Mouse (Mus musculus) kidney, embryonic 14.5 days (tissue): ENCODE data around the gene Clec1b. TPM values are rescaled to one million over a fixed set of nuclear protein-coding genes. Genes with fewer than 3 reads are reported as not detected.

Source experiments
- ATAC-seq: fragments of 200-750 bp; cut with Nextera tagmentation; 2 replicates; pipeline ENCODE4 v1.8.0; 2017; ENCODE audit warnings: moderate number of reproducible peaks, mild to moderate bottlenecking, moderate TSS enrichment, moderate library complexity; ENCODE audit not compliant: low FRiP score, low TSS enrichment
- H3K27ac ChIP-seq: fragments of 300-500 bp; sonication (generic); 2 replicates; pipeline ENCODE4 v1.5.1; 2014; ENCODE audit warnings: low read depth, mild to moderate bottlenecking, low read length, moderate library complexity, mixed read lengths
- H3K27me3 ChIP-seq: fragments of 300-500 bp; sonication (generic); 2 replicates; pipeline ENCODE4 v1.6.1; 2014; ENCODE audit warnings: mild to moderate bottlenecking, low read length; ENCODE audit not compliant: control insufficient read depth, insufficient read depth
- H3K36me3 ChIP-seq: fragments of 300-500 bp; sonication (generic); 2 replicates; pipeline ENCODE4 v1.6.1; 2014; ENCODE audit warnings: low read length, mixed read lengths; ENCODE audit not compliant: control insufficient read depth, insufficient read depth
- H3K4me1 ChIP-seq: fragments of 300-500 bp; sonication (generic); 2 replicates; pipeline ENCODE4 v1.6.1; 2014; ENCODE audit warnings: low read length, mixed read lengths; ENCODE audit not compliant: control insufficient read depth, insufficient read depth
- H3K4me2 ChIP-seq: fragments of 300-500 bp; sonication (generic); replicated peaks from 2 replicates; pipeline ENCODE4 v1.6.1; 2014; ENCODE audit warnings: low read depth, mild to moderate bottlenecking, low read length
- H3K4me3 ChIP-seq: fragments of 300-500 bp; sonication (generic); 2 replicates; pipeline ENCODE4 v1.5.1; 2014; ENCODE audit warnings: mild to moderate bottlenecking, low read length
- H3K9ac ChIP-seq: fragments of 300-500 bp; sonication (generic); 2 replicates; pipeline ENCODE4 v1.6.1; 2014; ENCODE audit warnings: low read depth, mild to moderate bottlenecking, low read length, moderate library complexity
- H3K9me3 ChIP-seq: fragments of 300-500 bp; sonication (generic); 2 replicates; pipeline ENCODE4 v1.6.1; 2016; ENCODE audit warnings: low read length; ENCODE audit not compliant: control insufficient read depth
- WGBS: fragments of 180-500 bp; shearing (Covaris S2); extraction: QIAGEN DNeasy Blood & Tissue Kit; methylation state at CpG from one replicate; pipeline ENCODE4 v1.1.7; 2014; 5-methylcytosine and 5-hydroxymethylcytosine counted together
- polyA plus RNA-seq: library from polyadenylated mRNA; unstranded; fragments of >200 nt; fragmentation: Nextera tagmentation; extraction: Ambion mirVana; gene quantifications from 2 replicates; pipeline ENCODE4 v1.2.1, GENCODE M21; 2014

Gene Clec1b
- polyA plus RNA-seq, 1 experiment from 2014 or later = 2.5 TPM

GRCm38 (mm10) chr6:129402404-129402803 is 5.3 kb downstream of the Clec1b start:
- no peaks in the 10 kb centered on the region for H3K36me3 ChIP-seq
- no peaks in the 10 kb centered on the region for H3K4me1 ChIP-seq
- H3K9me3 ChIP-seq = no peaks in the 10 kb centered on the region
- no peak overlapping the region for H3K9ac ChIP-seq
- H3K27me3 ChIP-seq = no peaks in the 10 kb centered on the region
- H3K4me2 ChIP-seq = no peak overlapping the region
- H3K4me3 ChIP-seq = no peak overlapping the region
- H3K27ac ChIP-seq = no peak overlapping the region
- ATAC-seq = no peak
- WGBS = 89% methylated on average over 2 of the region's 2 CpGs

DNA sequence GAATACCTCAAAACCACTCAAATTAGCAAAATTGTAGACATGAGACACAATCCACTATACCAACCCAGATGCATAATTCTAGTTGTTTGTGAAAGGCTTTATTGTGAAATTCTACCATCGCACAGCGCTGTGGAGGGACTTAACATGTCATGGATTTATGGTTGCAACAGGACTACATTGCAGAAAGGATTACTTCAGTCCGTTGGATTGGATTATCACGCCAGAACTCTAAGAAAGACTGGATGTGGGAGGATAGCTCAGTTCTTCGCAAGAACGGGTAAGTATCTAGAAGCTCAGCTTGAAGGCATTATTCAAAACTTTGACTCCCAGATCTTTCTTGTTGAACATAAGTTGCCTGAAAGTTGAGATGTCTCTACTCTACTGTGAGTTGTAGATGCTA is 6.3 kb downstream of the Clec1b start:
- H3K4me1 ChIP-seq = no peaks in the 10 kb centered on the region
- H3K4me3 ChIP-seq = no peak overlapping the region
- no peaks in the 10 kb centered on the region for H3K27me3 ChIP-seq
- no peaks in the 10 kb centered on the region for H3K9me3 ChIP-seq
- H3K36me3 ChIP-seq = no peaks in the 10 kb centered on the region
- no peak overlapping the region for H3K27ac ChIP-seq
- no peak overlapping the region for H3K4me2 ChIP-seq
- no peak for ATAC-seq
- WGBS = 61% methylated on average over 6 of the region's 6 CpGs
- H3K9ac ChIP-seq = no peak overlapping the region

DNA sequence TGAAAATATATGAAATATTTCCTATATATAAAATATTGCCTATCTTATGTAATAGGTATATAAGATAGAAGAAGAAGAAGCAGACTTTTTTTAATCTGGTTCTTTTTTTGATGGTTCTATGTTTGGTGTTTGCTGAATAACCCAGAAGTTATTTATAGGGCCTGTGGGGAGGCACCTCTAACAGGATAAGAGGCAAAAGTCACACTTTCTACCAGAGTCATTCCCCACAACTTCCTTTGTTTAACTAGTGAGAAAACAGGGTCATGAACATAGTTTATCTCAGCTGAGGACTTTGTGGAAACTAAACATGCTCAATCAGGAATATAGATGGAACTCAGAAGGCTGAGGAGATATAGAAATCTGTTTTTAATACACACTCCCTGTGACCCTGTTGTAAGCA is 8.9 kb downstream of the Clec1b start:
- H3K4me3 ChIP-seq = no peak overlapping the region
- no peak for ATAC-seq

DNA sequence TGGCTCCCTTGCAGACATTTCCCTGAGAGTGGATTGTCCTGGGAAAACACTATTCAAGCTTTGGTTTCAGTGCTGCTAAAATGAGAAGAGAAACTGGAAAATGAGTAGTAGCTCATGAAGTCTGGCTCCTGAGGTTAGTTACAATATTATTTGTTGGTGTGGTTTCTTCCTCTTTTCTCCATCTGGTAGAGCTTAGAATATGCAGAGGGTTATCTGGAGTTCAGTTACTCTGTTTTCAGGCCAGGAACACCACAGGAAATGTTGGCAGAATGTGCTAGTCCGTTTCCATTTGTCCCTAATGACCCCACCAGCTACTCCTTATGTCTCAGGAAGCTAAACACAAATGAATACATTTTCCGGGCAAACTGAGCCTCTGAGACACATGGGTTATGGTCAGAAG is 10.2 kb downstream of the Clec1b start:
- 46% methylated on average over 2 of the region's 2 CpGs for WGBS
- ATAC-seq = no peak
- Histone ChIP-seq H3K4me2 (no peak overlapping the region), H3K4me1 (no peaks in the 10 kb centered on the region), H3K9ac (no peak overlapping the region), H3K4me3 (no peak overlapping the region), H3K36me3 (no peaks in the 10 kb centered on the region), H3K27me3 (no peaks in the 10 kb centered on the region), H3K27ac (peak overlapping the region; percentile 8; the same call in 1 of the 2 replicates), H3K9me3 (no peaks in the 10 kb centered on the region)

More for the DNA sequence above, 8.9 kb downstream of the Clec1b start:
- Histone ChIP-seq H3K27me3 (no peaks in the 10 kb centered on the region), H3K27ac (no peak overlapping the region), H3K4me1 (no peaks in the 10 kb centered on the region), H3K9me3 (no peaks in the 10 kb centered on the region), H3K9ac (no peak overlapping the region), H3K36me3 (no peaks in the 10 kb centered on the region), H3K4me2 (no peak overlapping the region)

DNA sequence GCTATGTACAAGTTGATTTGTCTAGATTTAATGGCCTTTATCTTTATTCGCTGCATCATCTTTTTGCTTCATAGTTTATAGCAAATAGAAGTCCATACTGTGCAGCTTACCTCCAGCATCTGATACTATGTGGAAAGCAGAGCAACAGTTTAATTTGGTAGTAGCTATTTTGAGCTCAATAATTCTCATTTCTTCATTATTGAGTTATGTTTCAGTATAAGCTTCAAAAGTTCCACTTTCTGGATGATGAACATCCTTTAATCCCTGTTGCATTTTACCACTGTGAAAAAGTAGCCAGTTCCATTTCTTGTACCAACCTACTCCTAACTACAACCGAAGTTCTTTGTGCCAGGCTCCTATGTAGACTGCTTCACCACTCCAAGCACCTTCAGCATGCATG is 11.5 kb downstream of the Clec1b start, which contains the start of gene Clec9a:
Gene Clec9a (plus strand): TSS at position 301 of the 400 bp plus-strand sequence.
- Histone ChIP-seq H3K9me3 (no peaks in the 10 kb centered on the region), H3K9ac (no peak within 1 kb of the TSS), H3K27me3 (no peaks in the 10 kb centered on the region), H3K4me2 (no peak within 1 kb of the TSS), H3K27ac (no peak within 1 kb of the TSS), H3K4me1 (no peaks in the 10 kb centered on the region), H3K36me3 (no peaks in the 10 kb centered on the region), H3K4me3 (no peak within 1 kb of the TSS)
- ATAC-seq = no peak
- 86% methylated on average over 2 of the region's 2 CpGs for WGBS

GRCm38 (mm10) chr6:129414177-129414576 is 17.1 kb downstream of the Clec1b start:
- H3K27me3 ChIP-seq = no peaks in the 10 kb centered on the region
- H3K4me1 ChIP-seq = no peaks in the 10 kb centered on the region
- H3K4me2 ChIP-seq = no peak overlapping the region
- no peak overlapping the region for H3K27ac ChIP-seq
- no peak overlapping the region for H3K4me3 ChIP-seq
- no peaks in the 10 kb centered on the region for H3K36me3 ChIP-seq
- no peak overlapping the region for H3K9ac ChIP-seq
- no peaks in the 10 kb centered on the region for H3K9me3 ChIP-seq
- WGBS = 81% methylated on average over 1 of the region's 1 CpGs
- ATAC-seq = no peak

DNA sequence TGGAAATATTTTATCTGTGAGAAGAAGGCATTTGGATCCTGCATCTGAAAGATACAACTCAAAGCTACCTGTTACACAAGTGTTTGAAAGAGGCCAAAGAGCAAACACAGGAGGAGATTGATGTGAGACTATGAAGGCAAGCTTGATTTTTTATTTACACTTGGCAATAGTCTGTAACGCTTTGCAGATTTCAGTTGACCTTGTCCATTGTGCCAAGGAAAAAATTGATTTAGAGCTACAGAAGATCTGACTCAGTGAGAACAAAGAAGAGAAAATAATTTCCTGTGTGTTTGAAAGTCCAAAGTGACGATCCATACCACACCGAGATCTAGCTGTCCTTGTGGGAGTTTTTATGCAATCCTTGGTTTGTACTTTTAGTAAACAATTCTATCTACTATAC is 25.2 kb downstream of the Clec1b start:
- Histone ChIP-seq H3K4me1 (no peaks in the 10 kb centered on the region), H3K4me2 (no peak overlapping the region), H3K27me3 (no peaks in the 10 kb centered on the region), H3K4me3 (no peak overlapping the region), H3K27ac (no peak overlapping the region), H3K9me3 (no peaks in the 10 kb centered on the region), H3K36me3 (no peaks in the 10 kb centered on the region), H3K9ac (no peak overlapping the region)
- WGBS = 76% methylated on average over 3 of the region's 3 CpGs
- no peak for ATAC-seq

GRCm38 (mm10) chr6:129423040-129423733 is 26.1 kb downstream of the Clec1b start:
- no peak overlapping the region for H3K4me2 ChIP-seq

DNA sequence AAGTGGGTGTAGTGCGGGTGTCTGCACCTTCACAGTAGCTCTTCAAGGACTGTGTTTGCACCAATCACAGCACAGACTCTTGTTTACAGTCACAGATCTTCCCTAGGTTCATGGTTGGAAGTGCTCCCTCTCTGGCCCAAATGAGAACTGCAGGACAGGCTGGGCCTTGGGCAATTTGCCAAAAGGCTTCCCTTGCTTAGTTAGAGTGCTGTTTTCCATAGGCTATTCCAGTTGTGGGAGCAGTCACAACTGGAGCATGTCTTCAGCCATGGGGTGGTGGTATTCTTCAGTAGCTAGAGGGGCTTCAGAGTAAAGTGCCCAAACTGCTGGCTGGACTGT is 26.6 kb downstream of the Clec1b start:
- H3K4me2 ChIP-seq = no peak overlapping the region
- 24% methylated on average over 1 of the region's 1 CpGs for WGBS
- no peak overlapping the region for H3K9ac ChIP-seq
- no peaks in the 10 kb centered on the region for H3K4me1 ChIP-seq
- H3K27me3 ChIP-seq = no peaks in the 10 kb centered on the region
- no peaks in the 10 kb centered on the region for H3K36me3 ChIP-seq
- H3K27ac ChIP-seq = 0 out of 2 replicates have a peak overlapping the region, but pooled peaks have one; percentile 17
- H3K9me3 ChIP-seq = no peaks in the 10 kb centered on the region
- ATAC-seq = peak; percentile 87
- no peak overlapping the region for H3K4me3 ChIP-seq

More at GRCm38 (mm10) chr6:129423040-129423733, 26.1 kb downstream of the Clec1b start:
- Histone ChIP-seq H3K4me1 (no peaks in the 10 kb centered on the region), H3K27ac (peak overlapping the region; percentile 17; the same call in 1 of the 2 replicates), H3K27me3 (no peaks in the 10 kb centered on the region), H3K36me3 (no peaks in the 10 kb centered on the region), H3K9me3 (no peaks in the 10 kb centered on the region), H3K4me3 (no peak overlapping the region), H3K9ac (no peak overlapping the region)
- 61% methylated on average over 4 of the region's 4 CpGs for WGBS
- ATAC-seq = peak; percentile 68
